In the genomic region with DNA sequence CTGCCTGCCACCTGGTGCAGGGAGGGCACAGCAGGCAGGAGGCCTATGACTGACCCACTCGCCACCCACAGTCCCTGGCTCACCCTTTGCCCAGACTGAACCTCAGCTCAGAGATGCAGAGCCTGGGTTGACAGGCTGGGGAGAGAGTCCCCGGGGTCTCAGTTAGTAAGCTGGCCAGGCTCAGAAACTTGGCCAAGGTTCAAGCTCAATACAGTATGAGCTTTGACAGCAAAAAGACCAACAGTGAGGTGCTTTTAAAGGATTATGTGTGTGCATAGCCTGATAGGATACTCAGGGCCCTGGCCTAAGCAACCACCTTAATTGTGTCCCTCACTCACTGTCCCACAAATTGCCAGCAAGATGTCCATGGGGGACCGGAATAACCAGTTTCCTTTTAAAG, we compare ENCODE assay signal across 9 mouse cellular contexts. TPM values are rescaled to one million over a fixed set of nuclear protein-coding genes. Genes with fewer than 3 reads are reported as not detected.
A peak's percentile ranks its signal among the peaks of the same experiment; 100 is the strongest.
DNase-seq lines count a peak whose midpoint lies in the region; ATAC-seq and TF ChIP-seq lines count a peak whose summit lies in the region.
"Had no signal": no experiment of that assay in that cellular context is flagged by ENCODE, and none has a peak within 500 bp of the region (broad histone marks: within the 10 kb centered on the region; RNA-seq: fewer than 3 reads in every experiment).

No protein-coding gene starts in this region.

- H3K4me1 ChIP-seq in lung, embryonic 14.5 days (ENCODE audit: insufficient read depth) = peaks cover 59% of the 10 kb centered on the region
- H3K4me1 ChIP-seq in forebrain, embryonic 12.5 days = peaks cover 65% of the 10 kb centered on the region
- peaks cover 72% of the 10 kb centered on the region for H3K4me1 ChIP-seq in liver, postnatal 0 days (ENCODE audit: insufficient read depth)

- TF ChIP-seq CTCF in lung, embryonic 14.5 days (IDR thresholded peaks at IDR 0.05; ENCODE audit: low read depth) = no peak
- TF ChIP-seq CTCF in liver, postnatal 0 days (IDR thresholded peaks at IDR 0.05; ENCODE audit: low read depth) = no peak

- H3K4me2 ChIP-seq in lung, embryonic 14.5 days = no peak overlapping the region
- no peak overlapping the region for H3K4me2 ChIP-seq in forebrain, embryonic 12.5 days
- H3K4me2 ChIP-seq in liver, postnatal 0 days (ENCODE audit: low read depth, low read length) = peak overlapping the region; percentile 45

- 33% methylated on average over 3 of the region's 3 CpGs for WGBS in lung, embryonic 14.5 days
- 82% methylated on average over 3 of the region's 3 CpGs for WGBS in forebrain, embryonic 12.5 days
- 67% methylated on average over 3 of the region's 3 CpGs for WGBS in liver, postnatal 0 days (ENCODE audit: insufficient replicate concordance)

- no peak for TF ChIP-seq EP300 in liver, postnatal 0 days (IDR thresholded peaks at IDR 0.05; ENCODE audit: low read depth)

- H3K9me3 ChIP-seq in lung, embryonic 14.5 days (ENCODE audit: low read depth, low read length) = no peaks in the 10 kb centered on the region
- no peaks in the 10 kb centered on the region for H3K9me3 ChIP-seq in forebrain, embryonic 12.5 days
- no peaks in the 10 kb centered on the region for H3K9me3 ChIP-seq in liver, postnatal 0 days (ENCODE audit: low read length)

- ATAC-seq in lung, embryonic 14.5 days (ENCODE audit: insufficient read depth) = no peak
- no peak for ATAC-seq in forebrain, embryonic 12.5 days (ENCODE audit: low FRiP score)
- no peak for ATAC-seq in liver, postnatal 0 days
- no peak for ATAC-seq in frontal cortex, adult (ENCODE audit: low TSS enrichment)
- ATAC-seq: CD4-positive, CD25-positive, alpha-beta regulatory T cell, adult 4 months had no signal

- no peak overlapping the region for H3K4me3 ChIP-seq in lung, embryonic 14.5 days (ENCODE audit: low read depth, low read length)
- H3K4me3 ChIP-seq in forebrain, embryonic 12.5 days (replicated peaks) = no peak overlapping the region
- no peak overlapping the region for H3K4me3 ChIP-seq in liver, postnatal 0 days (ENCODE audit: low read depth, low read length)

- H3K27me3 ChIP-seq in lung, embryonic 14.5 days (ENCODE audit: insufficient read depth, low read length) = no peaks in the 10 kb centered on the region
- no peaks in the 10 kb centered on the region for H3K27me3 ChIP-seq in forebrain, embryonic 12.5 days
- H3K27me3 ChIP-seq in liver, postnatal 0 days (ENCODE audit: insufficient read depth, low read length) = no peaks in the 10 kb centered on the region

- H3K36me3 ChIP-seq in lung, embryonic 14.5 days (ENCODE audit: insufficient read depth) = no peaks in the 10 kb centered on the region
- H3K36me3 ChIP-seq in forebrain, embryonic 12.5 days (replicated peaks) = no peaks in the 10 kb centered on the region
- peaks cover 4% of the 10 kb centered on the region; the same call in 1 of the 2 replicates for H3K36me3 ChIP-seq in liver, postnatal 0 days (replicated peaks; ENCODE audit: insufficient read depth, low read length)

- no peak overlapping the region for H3K9ac ChIP-seq in lung, embryonic 14.5 days
- no peak overlapping the region for H3K9ac ChIP-seq in forebrain, embryonic 12.5 days
- H3K9ac ChIP-seq in liver, postnatal 0 days (replicated peaks) = peak overlapping the region; percentile 23; the same call in 1 of the 2 replicates

- H3K27ac ChIP-seq in lung, embryonic 14.5 days (ENCODE audit: low read depth) = peak overlapping the region; percentile 82
- peak overlapping the region; percentile 43 for H3K27ac ChIP-seq in forebrain, embryonic 12.5 days
- peak overlapping the region; percentile 99; the same call in 1 of the 2 replicates for H3K27ac ChIP-seq in liver, postnatal 0 days (ENCODE audit: low read depth)

- peak; percentile 87 for DNase-seq in heart, adult 11 months
- no peak for DNase-seq in heart, adult 9 months (ENCODE audit: low spot score in 2 of 2)
- DNase-seq in lung, embryonic 14.5 days = peak; percentile 68
- no peak for DNase-seq in lung, postnatal 10 days
- no peak for DNase-seq in liver, postnatal 0 days
- no peak for DNase-seq in testis, postnatal 10 days (ENCODE audit: low spot score)

RNA-seq across cellular contexts. Expression of a gene that starts 31.8 kb away (rescaled TPM):
- 0.68 and 0.79 TPM in 2 replicates for polyA plus RNA-seq in lung, embryonic 14.5 days (2014; fragmentation: Nextera tagmentation; extraction: Ambion mirVana)
- polyA plus RNA-seq in forebrain, embryonic 12.5 days (2016; fragmentation: Nextera tagmentation; extraction: Ambion mirVana) = 2.8 and 3.4 TPM in 2 replicates
- polyA plus RNA-seq in liver, postnatal 0 days (2015; fragmentation: Nextera tagmentation; extraction: Ambion mirVana) = 0.28 and 0.35 TPM in 2 replicates
- polyA plus RNA-seq: CD4-positive, CD25-positive, alpha-beta regulatory T cell, adult 4 months had no signal

RNA-seq across cellular contexts. Expression of a gene that starts 38.6 kb away (rescaled TPM):
- polyA plus RNA-seq in lung, embryonic 14.5 days (2014; fragmentation: Nextera tagmentation; extraction: Ambion mirVana) = 11.3 and 12.3 TPM in 2 replicates
- polyA plus RNA-seq in forebrain, embryonic 12.5 days (2016; fragmentation: Nextera tagmentation; extraction: Ambion mirVana) = 6.8 and 7.8 TPM in 2 replicates
- 2.6 and 2.8 TPM in 2 replicates for polyA plus RNA-seq in liver, postnatal 0 days (2015; fragmentation: Nextera tagmentation; extraction: Ambion mirVana)

Comparison
In these comparisons a context has a peak if more than half of its experiments do, and no peak if none do; other contexts are left out.
1. DNase-seq: peak in heart, adult 11 months (single experiment) and lung, embryonic 14.5 days (single experiment); none in heart, adult 9 months (0 of 2), lung, postnatal 10 days (single experiment), liver, postnatal 0 days (single experiment) and testis, postnatal 10 days (single experiment).
2. H3K27ac ChIP-seq: peak in every context shown above with its lines; median percentile 99 in liver, postnatal 0 days; 82 in lung, embryonic 14.5 days; 43 in forebrain, embryonic 12.5 days.